Mouse (Mus musculus) cerebellum, postnatal 36 days (tissue): ENCODE data around the gene Kctd17.
A peak's percentile ranks its signal among the peaks of the same experiment; 100 is the strongest.

Experiments
- DNase-seq, 2 experiments: peaks; one replicate each; pipeline ENCODE4 v3.0.0; 2021 to 2022; ENCODE audit warnings: mixed read lengths in 2 of 2

The Kctd17 gene

DNA sequence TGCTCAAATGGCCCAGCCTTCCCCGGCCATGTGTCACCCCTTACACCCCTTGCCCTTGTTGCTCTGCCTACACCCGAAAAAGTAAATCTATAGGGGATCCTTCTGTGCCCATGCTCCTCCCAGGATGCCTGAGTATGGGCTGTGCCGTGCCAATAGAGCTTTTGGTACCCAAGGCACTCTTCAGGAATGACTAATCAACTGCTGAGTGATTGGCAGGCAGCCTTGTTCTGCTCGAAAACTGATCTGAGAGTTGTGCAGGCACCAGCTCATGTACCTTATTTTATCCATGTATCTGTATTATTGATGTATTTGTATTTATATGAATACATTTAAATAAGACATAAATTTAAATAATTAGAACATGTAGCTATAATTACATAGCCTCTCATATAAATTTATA, 58.7 kb downstream of the Kctd17 start:
- peak in 1 of 2 experiments; percentile 28 for DNase-seq
